Comparison of ENCODE assay signal across 19 mouse cellular contexts in the genomic region with DNA sequence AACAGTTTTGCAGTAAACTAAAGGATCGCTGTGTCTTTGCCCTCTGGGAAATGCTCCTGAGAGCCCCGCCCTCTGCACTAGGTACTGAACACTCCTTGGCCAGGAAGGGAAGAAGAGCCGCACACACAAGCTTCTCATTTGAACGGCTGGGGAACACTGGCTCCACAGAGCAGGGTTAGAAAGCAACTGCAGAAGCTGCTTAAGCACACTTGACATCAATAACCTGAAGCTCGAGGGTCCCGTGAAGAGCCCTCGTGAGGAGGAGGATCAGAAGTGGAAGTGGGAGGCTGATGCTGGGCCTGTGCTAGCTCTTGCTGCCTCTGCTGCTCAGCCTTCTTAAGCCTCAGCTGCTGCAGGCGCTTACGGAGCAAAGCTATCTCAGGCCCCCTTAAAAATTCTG.
A peak's percentile ranks its signal among the peaks of the same experiment; 100 is the strongest.
DNase-seq lines count a peak whose midpoint lies in the region; ATAC-seq and TF ChIP-seq lines count a peak whose summit lies in the region.
"Had no signal": no experiment of that assay in that cellular context is flagged by ENCODE, and none has a peak within 500 bp of the region (broad histone marks: within the 10 kb centered on the region; RNA-seq: fewer than 3 reads in every experiment).

No protein-coding gene starts in this region.

- no peaks in the 10 kb centered on the region for H3K36me3 ChIP-seq in midbrain, embryonic 13.5 days
- H3K36me3 ChIP-seq in midbrain, embryonic 10.5 days, result no peaks in the 10 kb centered on the region
- H3K36me3 ChIP-seq: embryonic facial prominence, embryonic 15.5 days; limb, embryonic 12.5 days had no signal

- H3K9me3 ChIP-seq in midbrain, embryonic 13.5 days, result no peaks in the 10 kb centered on the region
- no peaks in the 10 kb centered on the region for H3K9me3 ChIP-seq in midbrain, embryonic 10.5 days (replicated peaks)
- H3K9me3 ChIP-seq: embryonic facial prominence, embryonic 15.5 days; heart, embryonic 13.5 days; hindbrain, embryonic 15.5 days; limb, embryonic 12.5 days; liver, embryonic 12.5 days had no signal

- no peaks in the 10 kb centered on the region for H3K27me3 ChIP-seq in midbrain, embryonic 13.5 days
- H3K27me3 ChIP-seq in midbrain, embryonic 10.5 days (ENCODE audit: low read depth, poor library complexity, severe bottlenecking), result no peaks in the 10 kb centered on the region
- H3K27me3 ChIP-seq: embryonic facial prominence, embryonic 15.5 days; heart, embryonic 13.5 days; hindbrain, embryonic 15.5 days; limb, embryonic 12.5 days; liver, embryonic 12.5 days; Patski had no signal

- no peak overlapping the region for H3K9ac ChIP-seq in midbrain, embryonic 13.5 days (replicated peaks)
- H3K9ac ChIP-seq: embryonic facial prominence, embryonic 15.5 days; heart, embryonic 13.5 days; hindbrain, embryonic 15.5 days; limb, embryonic 12.5 days; liver, embryonic 12.5 days had no signal

- H3K4me2 ChIP-seq in midbrain, embryonic 13.5 days (replicated peaks), result no peak overlapping the region
- H3K4me2 ChIP-seq: embryonic facial prominence, embryonic 15.5 days; heart, embryonic 13.5 days; hindbrain, embryonic 15.5 days; limb, embryonic 12.5 days; liver, embryonic 12.5 days had no signal

- peak; percentile 40; the same call in 1 of the 2 replicates for ATAC-seq in midbrain, embryonic 13.5 days
- ATAC-seq in CD4-positive, CD25-positive, alpha-beta regulatory T cell, adult 4 months, result no peak
- ATAC-seq: liver, embryonic 12.5 days; Patski had no signal

- TF ChIP-seq CTCF in brain, embryonic 14.5 days (IDR thresholded peaks at IDR 0.05; ENCODE audit: borderline replicate concordance, extremely low read depth, insufficient read depth, insufficient read length), result no peak
- TF ChIP-seq CTCF in lung, adult 2 months (IDR thresholded peaks at IDR 0.05; ENCODE audit: insufficient read depth, low read length), result no peak

- WGBS in midbrain, embryonic 13.5 days, result 66% methylated on average over 9 of the region's 9 CpGs
- 72% methylated on average over 9 of the region's 9 CpGs for WGBS in midbrain, embryonic 10.5 days
- WGBS in lung, adult 2 months, result 59% methylated on average over 9 of the region's 9 CpGs

- TF ChIP-seq POLR2A in brain, embryonic 14.5 days (IDR thresholded peaks at IDR 0.05; ENCODE audit: borderline replicate concordance, extremely low read depth, insufficient read depth, insufficient read length, poor library complexity, severe bottlenecking), result no peak
- no peak for TF ChIP-seq POLR2A in lung, adult 2 months (IDR thresholded peaks at IDR 0.05; ENCODE audit: borderline replicate concordance, extremely low read depth, low read depth, low read length)

- no peak overlapping the region for H3K4me3 ChIP-seq in midbrain, embryonic 13.5 days (replicated peaks)
- no peak overlapping the region for H3K4me3 ChIP-seq in midbrain, embryonic 10.5 days
- no peak overlapping the region for H3K4me3 ChIP-seq in lung, adult 2 months (replicated peaks; ENCODE audit: extremely low read depth, low read depth, low read length)
- H3K4me3 ChIP-seq: embryonic facial prominence, embryonic 15.5 days; heart, embryonic 13.5 days; hindbrain, embryonic 15.5 days; limb, embryonic 12.5 days; liver, embryonic 12.5 days had no signal

- H3K27ac ChIP-seq in midbrain, embryonic 13.5 days, result no peak overlapping the region
- H3K27ac ChIP-seq in midbrain, embryonic 10.5 days (replicated peaks), result no peak overlapping the region
- H3K27ac ChIP-seq: embryonic facial prominence, embryonic 15.5 days; heart, embryonic 13.5 days; hindbrain, embryonic 15.5 days; limb, embryonic 12.5 days; liver, embryonic 12.5 days had no signal

- no peaks in the 10 kb centered on the region for H3K4me1 ChIP-seq in midbrain, embryonic 13.5 days (replicated peaks)
- H3K4me1 ChIP-seq in midbrain, embryonic 10.5 days, result no peaks in the 10 kb centered on the region
- H3K4me1 ChIP-seq in lung, adult 2 months (ENCODE audit: control insufficient read depth, insufficient read depth, low read length), result no peaks in the 10 kb centered on the region
- H3K4me1 ChIP-seq: embryonic facial prominence, embryonic 15.5 days; heart, embryonic 13.5 days; hindbrain, embryonic 15.5 days; limb, embryonic 12.5 days had no signal

- no peak for DNase-seq in midbrain, embryonic 10.5 days (ENCODE audit: low spot score)
- peak; percentile 53 for DNase-seq in brain, embryonic 14.5 days (ENCODE audit: low read depth)
- DNase-seq in lung, adult 2 months, result peak; percentile 49
- DNase-seq in lung, postnatal 25 days (ENCODE audit: low spot score), result peak; percentile 66
- no peak for DNase-seq in adipocyte (ENCODE audit: low spot score)
- DNase-seq in thymus, postnatal 0 days (ENCODE audit: low spot score), result no peak
- DNase-seq: cerebellum, adult 9-11 months; gastrocnemius, postnatal 10 days; heart, adult 18-20 months; kidney, adult 11 months; kidney, postnatal 10 days had no signal

Comparison
In these comparisons a context has a peak if more than half of its experiments do, and no peak if none do; other contexts are left out.
1. DNase-seq: peak in brain, embryonic 14.5 days (single experiment), lung, adult 2 months (single experiment) and lung, postnatal 25 days (single experiment); none in midbrain, embryonic 10.5 days (single experiment), adipocyte (single experiment) and thymus, postnatal 0 days (single experiment).